Mouse (Mus musculus) right cerebral cortex, postnatal 36 days (tissue): Measurements from ENCODE around the gene Rbm18.
"Not testable (repeated sequence)": the region's sequence is repeated elsewhere in the genome, so short reads cannot be mapped to it uniquely, and the experiment has no call there.

Experiments
- DNase-seq, 2 experiments: peaks; one replicate each; pipeline ENCODE4 v3.0.0; 2022; ENCODE audit warnings: low spot score in 2 of 2, mixed read lengths in 1 of 2

Gene Rbm18

DNA sequence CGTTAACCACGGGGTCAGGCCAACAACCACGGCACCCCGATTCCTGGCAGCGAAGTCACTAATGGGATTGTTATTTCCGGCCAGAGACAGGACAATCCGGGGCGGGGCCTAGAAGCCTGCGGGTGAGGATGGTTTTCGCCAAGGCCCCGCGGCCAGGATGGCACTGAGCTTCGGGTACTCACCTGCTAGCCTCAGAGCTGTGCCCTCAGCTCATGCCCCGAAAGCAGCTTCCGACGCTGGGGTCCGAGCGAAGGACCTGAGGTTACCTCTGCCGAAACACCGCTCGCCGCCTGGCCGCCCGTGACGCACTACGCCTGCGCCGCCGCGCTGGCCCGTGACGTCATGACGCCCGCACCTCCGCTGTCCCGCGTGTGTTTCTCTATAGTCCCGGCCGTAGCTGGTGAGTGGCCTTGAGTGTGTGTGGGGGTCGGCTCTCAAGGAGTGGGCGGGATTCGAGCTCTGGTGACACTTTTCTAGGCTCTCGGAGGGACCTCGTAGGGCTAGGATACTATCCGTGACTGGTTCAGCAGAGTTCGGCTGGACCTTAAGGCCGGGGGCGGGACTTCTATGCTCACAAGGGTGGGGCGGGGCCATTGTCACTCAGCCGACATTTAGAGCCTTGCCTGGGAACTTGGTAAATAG, at the start of gene Rbm18, which contains the start of gene Mrrf:
Gene Rbm18, minus strand, starts transcription at position 474 of the 642 bp plus-strand sequence.
Gene Mrrf, plus strand, starts transcription at position 90 of the 642 bp plus-strand sequence.
- peak; percentile 84 to 89 for DNase-seq

DNA sequence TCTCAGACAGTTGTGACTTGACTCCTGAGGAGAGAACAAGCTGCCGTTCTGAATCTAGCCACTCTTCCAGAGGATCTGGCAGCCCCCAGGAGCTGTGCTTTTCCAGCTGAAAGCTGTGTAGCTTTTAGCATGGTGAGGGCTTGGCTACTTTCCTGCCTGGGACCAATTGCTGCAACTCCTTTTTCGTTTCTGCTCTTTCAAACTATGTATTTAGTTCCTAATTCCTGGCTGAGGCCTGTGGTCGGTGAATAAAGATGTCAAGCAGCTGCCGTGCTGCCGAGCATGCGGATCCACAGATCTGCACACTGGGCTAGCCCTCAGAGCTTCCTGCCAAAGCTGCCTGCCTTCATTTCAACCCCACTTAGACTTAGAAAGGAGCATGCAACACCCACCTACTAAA, 48.3 kb upstream of the Rbm18 start:
- DNase-seq: no peak

DNA sequence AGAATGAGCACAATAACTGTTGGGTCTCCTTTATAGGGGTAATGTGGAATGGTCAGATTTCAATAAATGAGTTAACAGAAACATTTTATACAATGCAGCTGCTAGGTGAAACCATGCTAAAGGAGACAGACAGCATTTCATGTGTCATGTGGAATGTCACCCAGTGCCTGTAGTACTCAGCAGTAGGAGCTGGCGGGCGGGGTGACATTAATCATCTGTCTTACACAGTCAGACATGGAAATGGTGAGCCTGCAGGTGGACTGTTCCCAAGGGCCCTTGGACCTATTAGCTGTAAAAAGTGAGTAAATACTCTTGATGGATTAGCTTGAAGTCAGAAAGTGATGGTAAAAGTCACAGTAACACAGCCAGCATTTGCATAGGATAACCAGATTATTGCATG, 47.6 kb upstream of the Rbm18 start:
- no peak for DNase-seq

DNA sequence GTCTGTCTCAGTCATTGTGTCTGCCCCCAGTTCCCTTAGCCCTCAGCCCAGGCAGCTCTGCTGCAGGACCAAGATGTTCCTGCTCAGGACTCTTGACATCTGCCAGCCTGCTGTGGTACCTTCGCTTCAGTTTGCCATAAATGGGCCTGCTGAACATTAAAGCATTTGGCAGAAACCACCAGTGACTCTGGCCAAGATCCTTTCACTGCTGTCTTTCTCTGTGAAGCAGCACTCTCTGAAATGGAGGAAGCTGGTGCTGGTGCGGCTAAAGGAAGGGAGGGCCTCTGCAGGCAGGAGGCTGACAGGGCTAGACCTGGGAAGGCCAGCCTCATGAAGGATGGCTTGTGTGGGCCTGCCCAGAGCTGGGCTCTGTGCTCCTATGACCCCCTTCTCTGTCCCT, 46.7 kb upstream of the Rbm18 start:
- DNase-seq: peak in 1 of 2 experiments; percentile 16

DNA sequence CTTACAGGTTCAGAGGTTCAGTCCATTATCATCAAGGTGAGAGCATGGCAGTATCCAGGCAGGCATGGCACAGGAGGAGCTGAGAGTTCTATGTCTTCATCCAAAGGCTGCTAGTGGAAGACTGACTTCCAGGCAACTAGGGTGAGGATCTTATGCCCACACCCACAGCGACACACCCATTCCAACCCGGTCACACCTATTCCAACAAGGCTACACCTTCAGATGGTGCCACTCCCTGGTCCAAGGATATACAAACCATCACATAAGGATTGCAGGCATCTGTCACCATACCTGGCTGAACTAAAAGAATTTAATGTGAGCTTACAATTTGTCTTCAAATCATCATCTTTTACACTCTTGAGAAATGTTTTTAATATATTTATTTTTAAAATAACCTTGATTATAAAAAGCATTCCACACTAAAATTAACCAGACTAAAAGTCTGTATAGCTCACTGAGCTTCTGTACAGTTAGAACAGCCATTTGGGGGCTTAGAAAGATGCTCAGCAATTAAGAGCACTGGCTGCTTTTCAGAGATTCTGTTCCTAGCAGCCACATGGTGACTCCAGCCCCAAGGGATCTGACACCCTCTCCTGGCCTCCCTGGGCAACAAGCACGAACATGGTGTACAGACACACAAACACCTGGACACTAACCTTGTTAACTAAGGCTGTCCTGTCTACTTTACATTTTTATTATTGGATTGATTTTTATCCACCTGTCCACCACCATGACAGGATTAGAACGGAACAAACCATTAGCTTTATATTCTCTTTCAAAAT, 45.2 kb upstream of the Rbm18 start:
- DNase-seq: not testable (repeated sequence)

DNA sequence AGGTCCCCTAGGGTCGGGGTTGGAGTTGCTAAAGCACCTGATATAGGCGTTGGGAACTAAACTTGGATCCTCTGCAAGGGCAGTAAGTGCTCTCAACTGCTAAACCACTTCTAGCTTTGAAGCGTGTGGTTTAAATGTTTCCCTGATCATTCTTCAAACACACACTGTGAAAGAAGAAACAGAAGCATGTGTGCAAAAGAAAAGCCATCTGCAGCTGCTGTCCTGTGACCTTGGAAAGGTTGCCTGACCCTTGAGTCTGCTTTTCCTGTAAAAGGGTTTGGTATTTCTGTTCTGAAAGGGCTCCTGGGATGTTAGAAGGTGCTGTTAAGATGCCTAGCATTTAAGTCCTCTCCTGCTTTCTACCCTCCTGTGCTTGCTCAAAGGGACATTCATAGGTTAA, 42.9 kb upstream of the Rbm18 start:
- no peak for DNase-seq

DNA sequence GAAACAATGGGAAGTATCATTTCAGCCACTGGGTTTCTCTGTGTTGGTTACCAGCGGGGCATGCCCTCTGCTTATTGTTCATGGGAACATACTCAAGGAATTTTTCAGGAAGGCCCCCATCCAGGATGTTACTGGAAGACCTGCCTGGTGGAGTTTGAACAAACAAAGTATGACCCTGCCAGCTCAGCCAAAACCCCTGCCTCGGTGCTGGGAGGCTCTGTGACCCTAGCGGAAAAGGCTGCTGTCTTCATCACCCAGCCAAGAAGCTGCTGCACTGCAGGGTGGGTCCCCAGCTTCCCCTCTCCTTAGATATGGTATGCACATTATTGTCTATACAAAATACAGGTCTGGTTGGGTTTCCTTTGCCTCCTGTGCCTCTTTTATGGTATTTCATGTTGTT, 36.0 kb upstream of the Rbm18 start:
- DNase-seq: no peak

DNA sequence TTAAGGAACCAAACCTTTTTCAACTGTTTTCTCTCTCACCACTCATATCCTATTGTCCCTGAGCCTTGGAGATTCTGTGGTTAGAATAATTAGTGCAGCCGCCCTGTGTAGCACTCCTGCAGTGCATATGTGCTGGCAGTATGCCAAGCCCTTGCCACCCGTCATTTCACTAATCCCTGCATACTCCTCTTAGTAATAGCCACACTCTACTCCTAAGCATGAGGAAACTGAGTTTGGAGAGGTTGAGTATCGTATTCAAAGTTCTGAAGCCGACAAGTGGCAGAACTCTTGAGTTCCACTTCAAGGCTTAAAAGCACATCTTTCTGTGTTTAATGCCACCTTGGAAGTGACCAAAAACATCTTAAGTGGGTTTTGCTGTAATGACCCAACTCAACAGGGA, 35.6 kb upstream of the Rbm18 start:
- no peak for DNase-seq

DNA sequence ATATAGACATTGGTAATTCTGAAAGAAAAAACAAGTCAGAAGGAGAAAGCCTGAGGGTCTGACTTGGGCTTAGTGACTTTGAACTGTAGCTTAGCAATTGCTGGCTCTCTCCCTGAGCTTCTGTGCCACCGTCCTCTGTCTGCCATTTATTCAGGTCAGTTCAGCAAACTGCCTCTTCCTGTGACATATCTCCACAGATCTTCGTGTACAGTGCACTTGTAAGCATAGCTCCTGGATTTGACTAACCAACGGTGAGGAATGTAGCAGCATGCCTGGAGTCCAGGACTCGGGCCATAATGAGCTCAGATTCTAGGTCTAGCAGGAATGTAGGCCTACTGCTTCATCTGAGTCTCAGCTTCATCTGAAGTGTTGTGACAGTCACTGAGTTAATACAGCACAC, 32.6 kb upstream of the Rbm18 start:
- no peak for DNase-seq

DNA sequence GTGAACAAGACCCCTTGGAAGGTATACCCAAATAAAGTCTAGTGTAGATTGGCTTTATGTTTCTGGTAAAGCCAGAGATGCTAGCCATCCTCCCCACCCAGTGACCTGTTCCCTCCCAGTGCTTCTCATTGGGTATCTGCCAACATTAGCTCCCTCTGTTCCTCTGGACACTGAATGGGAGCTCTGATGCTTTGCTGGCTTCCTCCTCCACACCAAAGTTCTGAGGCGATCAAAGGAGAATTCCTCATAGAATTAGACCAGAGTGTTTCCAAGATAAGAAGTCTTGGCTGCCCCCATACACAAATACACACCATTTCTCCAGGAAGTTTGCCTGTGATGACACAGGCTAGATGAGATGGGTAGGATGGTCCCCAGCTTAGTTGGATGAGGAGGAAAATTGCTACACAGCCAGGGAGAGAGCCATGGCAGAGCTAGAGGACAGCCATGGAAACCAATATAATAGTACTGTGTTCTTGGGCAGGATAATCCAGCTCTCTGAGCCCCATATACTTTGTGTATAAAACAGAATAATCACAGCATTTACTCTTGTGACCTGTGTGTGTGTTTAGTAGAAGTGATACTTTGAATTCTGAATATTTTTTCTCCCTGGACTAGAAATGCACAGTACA, 31.5 kb upstream of the Rbm18 start:
- no peak for DNase-seq

DNA sequence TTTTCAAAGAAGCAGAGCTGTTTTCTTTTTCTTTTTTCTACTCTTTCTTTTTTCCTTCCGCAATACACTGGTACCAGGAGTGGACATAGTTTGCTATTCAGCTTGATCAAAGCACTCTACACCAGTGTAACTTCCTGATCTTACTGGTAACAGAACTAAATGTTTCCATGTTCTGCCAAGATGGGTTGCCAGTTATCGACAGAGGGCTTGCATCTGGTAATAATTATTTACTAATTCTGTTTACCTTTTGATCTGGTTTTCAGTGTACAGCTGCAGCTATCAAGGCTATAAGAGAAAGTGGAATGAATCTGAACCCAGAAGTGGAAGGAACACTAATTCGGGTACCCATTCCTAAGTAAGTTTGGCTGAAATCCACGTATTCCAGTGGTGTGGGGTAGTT, 22.8 kb upstream of the Rbm18 start:
- no peak for DNase-seq

DNA sequence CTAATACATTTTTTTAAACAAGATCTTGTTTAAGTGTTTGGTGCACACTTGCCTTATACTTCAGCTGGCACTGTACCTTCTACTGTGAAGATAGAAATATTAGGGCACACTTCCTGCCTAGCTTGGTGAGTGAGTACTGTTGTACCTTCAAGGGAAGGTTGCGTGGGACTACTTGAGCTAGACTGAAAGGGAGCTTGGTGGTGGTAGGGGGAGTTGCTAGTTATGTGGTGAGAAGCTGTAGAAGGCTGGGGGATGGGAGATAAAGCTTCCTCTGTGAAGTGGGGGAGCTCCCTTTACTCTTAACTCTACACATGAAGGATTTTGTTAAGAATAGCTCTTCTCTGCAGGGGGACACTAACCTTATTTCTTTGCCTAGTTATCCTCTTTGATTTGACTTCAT, 20.9 kb upstream of the Rbm18 start:
- no peak for DNase-seq

DNA sequence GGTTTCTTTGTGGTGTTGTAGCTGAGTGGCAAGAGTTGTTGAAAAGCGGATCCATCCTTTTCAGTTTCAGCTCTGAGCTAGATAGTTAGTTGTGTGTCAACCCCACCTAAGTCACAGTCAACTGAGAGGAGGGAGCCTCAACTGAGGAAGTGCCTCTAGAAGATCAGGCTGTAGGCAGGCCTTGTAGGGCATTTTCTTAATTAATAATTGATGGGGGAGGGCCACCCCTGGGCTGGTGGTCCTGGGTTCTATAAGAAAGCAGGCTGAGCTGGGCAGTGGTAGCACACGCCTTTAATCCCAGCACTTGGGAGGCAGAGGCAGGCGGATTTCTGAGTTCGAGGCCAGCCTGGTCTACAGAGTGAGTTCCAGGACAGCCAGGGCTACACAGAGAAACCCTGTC, 15.8 kb upstream of the Rbm18 start:
- DNase-seq: not testable (repeated sequence)

DNA sequence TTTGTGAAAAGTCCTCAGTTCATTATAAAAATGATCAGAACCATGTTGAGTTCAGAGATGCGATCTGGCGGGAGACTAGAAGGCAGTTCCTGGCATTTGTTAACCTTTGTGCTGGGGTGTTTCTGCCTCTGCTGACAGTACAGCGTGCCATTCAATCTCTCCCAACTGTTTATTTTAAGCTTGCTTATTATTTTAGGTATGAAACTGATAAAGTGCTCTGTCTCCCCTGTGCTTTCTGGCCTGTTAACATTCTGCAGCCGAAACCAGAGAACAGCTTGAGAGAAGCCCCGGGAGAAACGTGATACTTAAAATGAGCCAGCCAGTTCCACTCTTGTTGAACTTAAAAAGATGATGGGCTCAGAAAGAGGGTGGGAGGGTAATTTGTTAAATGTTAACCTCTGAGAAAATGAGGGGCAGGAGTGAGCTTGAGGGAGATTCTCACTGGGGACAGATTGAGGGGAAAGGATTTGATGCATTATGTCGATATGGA, 12.3 kb upstream of the Rbm18 start:
- DNase-seq: no peak

DNA sequence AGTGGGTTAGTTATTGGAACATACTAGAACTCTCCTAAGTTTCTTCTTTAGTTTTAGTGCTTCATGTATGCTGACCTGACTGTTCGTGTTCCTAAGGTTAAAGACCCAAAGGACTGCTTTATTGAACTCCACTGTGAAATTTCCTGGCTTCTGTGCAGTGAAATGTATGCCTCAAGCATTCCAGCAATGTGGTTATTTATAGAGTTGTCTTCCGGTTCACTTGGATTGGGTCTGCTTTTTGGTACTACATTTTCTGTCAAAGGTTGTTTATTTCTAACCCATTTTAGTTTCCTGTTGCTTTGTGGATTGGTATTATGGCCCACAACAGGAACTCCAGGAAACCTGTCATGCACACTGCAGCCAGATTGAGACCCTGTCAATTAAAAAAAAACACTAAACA, 2.5 kb upstream of the Rbm18 start:
- DNase-seq: no peak

DNA sequence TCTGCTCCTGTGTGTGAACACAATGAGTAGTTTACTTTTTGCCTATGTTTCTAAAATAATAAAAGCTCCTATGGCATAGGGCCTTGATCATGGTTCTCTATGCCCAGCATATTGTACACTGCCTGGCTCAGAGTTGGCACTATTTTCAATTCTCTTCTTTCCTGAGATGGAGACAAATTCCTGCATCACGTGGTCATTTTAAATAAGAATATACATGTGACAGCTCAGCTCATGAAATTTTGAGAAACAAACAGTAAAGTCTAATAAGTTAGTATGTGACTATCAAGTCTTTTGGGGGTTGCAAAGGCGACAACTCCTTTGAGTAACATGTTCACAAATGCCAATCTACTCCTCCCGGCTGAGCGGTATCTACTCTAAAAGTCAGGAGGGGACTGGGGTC, 686 bp downstream of the Rbm18 start:
- DNase-seq: no peak

DNA sequence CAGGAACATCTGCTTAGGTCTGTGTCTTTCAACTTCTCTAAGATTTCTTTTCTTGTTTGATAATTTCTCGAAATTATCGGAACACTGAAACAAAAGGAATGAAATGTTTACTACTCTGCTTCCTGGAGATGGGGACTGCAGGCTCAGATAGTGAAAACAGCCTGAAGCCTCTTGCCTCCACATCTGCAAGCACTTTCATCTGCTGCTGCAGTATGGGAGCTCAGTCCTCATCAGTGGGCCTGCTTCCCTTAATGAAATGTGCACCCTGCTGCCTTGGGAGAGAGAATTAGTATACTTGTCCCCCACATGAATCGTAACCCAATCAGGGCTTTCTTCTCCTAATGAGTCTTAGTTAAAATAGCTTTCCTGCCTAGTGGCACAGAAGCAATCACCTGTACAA, 7.5 kb downstream of the Rbm18 start:
- DNase-seq: no peak

DNA sequence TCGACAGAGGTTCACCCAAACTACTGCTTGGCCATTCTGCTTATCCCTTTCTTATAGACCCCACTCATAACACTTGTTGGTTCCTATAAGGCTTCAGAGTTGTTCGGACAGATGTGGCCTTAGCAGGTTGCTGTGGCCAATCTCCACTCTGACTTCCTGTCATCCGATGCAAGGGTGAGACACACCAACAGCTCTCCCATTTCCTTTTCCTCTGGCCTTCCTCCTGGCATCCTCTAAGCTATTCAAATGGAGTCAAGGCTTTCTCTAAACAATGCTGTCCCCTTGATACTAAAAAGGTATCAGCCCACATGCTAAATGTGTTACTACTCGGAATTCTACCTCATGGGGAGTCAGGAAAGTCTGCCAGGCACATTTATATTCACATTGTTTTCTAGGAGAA, 8.6 kb downstream of the Rbm18 start:
- no peak for DNase-seq

DNA sequence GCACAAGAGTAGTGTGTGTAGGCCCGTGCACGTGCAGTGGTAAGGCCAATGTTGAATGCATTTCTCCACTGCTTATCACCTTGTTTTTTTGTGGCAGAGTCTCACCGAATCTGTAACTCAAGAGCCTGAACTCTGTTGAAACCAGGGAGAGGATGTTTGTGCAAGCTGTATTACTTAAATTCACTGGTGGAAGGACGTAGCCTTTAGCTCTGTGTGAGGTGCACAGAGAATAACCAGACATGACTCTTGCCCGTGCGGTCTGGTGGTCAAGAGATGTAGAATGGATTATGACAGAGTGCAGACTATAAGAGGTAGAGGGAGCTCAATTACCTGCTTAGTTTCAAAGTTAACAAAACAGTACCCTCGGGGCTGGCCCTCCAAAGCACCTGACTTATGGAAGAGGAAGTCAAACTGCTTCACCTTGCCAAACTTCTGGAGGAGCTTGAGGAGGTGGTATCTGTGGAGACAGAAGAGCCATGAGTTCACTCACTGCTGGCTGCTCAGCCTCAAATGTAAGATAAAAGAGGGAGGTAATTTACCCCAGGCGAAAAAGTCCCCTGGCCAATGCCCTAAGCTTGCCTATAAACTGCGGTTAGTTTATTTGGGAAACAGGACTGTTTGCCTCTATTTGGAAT, 9.7 kb downstream of the Rbm18 start:
- no peak for DNase-seq

DNA sequence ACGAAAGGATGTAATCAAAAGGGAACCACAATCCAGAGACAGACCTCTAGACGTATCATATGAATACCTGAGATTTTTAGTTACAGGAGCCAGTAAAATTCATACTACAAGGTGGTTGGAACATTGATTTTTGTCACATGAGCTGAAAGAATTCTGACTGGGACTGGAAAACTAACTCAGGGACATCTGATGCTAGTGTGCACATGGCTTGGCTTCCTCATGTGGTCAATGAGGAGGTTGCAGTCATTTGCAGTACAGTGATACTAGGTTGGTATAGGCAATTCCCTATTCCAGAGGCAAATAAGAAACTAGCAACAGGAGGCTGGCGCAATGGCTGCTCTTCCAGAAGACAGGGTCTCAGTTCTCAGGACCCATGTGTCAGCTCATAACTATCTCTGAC, 23.9 kb downstream of the Rbm18 start:
- no peak for DNase-seq

DNA sequence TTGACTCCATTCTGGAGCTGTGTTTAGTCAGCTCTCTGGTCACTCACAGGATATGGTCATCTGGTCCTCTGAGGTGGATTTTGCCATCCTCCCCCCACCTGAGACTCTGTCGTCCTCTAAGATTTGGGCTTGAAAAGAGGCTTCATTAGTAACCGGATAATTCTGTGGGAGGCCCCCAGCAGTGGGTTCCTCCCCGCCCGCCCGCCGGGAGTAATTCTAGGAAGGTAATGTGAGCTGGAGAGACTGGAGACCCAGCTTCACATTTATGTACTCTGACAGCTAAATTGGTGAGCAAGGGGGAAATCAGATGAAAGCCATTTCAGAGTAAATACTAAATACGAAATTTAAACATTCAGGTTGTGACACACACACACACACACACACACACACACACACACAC, 28.0 kb downstream of the Rbm18 start:
- DNase-seq: no peak

DNA sequence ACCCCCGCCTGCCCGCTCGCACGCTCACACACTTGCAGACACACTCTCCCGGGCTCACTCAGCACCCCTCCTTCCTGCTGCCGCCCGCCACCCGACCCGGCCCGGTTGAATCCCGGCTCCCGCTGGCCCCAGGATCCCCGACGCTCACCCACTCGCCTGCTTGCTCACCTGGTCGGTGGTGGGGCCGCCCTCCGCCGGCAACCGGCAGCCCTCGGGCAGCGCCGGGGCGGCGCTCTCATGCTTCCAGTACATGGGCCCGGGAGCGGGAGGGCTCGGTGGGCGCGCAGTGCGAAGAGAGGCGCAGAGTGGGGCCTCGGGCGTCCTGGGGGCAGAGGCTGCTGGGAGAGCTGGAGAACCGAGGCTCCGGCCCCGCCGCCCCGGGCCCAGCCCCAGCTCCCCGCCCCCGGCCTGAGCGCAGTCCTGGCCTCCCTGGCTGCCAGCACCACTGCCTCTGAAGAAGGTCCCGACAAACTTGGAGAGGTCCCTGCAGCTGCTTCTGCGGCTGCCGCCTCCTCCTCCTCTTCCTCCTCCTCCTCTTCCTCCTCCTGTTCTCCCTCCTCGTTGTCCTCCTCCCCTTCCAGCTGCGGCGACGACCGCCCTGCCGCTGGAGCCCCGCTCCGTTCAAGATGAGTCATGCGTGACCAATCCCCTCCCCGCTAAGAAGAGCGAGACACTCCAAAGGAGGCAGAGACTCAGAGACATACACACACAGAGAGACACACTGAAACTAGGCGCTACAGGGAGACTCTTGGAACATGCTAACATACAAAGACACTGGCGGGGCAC, 31.4 kb downstream of the Rbm18 start, which contains the start of gene Lhx6:
Gene Lhx6, minus strand, starts transcription at position 453 of the 786 bp plus-strand sequence.
- DNase-seq: no peak
